Mouse (Mus musculus) layer of hippocampus, adult 2 months (tissue): ENCODE measurements around the gene Gadd45g. TPM values are rescaled to one million over a fixed set of nuclear protein-coding genes. Genes with fewer than 3 reads are reported as not detected.
A peak's percentile ranks its signal among the peaks of the same experiment; 100 is the strongest.

Experiments used
- DNase-seq, 2 experiments: peaks; one replicate each; pipeline ENCODE4 v3.0.0; 2022; ENCODE audit warnings: low spot score in 2 of 2
- H3K27ac ChIP-seq: fragments of 200-600 bp; 2 replicates; pipeline ENCODE4 v1.8.1; 2022
- H3K4me3 ChIP-seq: fragments of 200-600 bp; 2 replicates; pipeline ENCODE4 v1.8.1; 2022; ENCODE audit warnings: mild to moderate bottlenecking
- CTCF ChIP-seq: fragments of 200-600 bp; conservative IDR thresholded peaks from 2 replicates; pipeline ENCODE4 v1.8.1; 2022; ENCODE audit warnings: antibody characterized with exemption, mild to moderate bottlenecking, moderate library complexity
- total RNA-seq, 2 experiments: library from RNA; stranded (reverse); gene quantifications; 2 replicates each; pipeline ENCODE4 v1.2.3; 2021

Gadd45g gene
- total RNA-seq, 2 experiments from 2014 or later: 14.8 to 22.7 TPM

- Histone ChIP-seq H3K4me3 (no peak overlapping the region), H3K27ac (no peak overlapping the region; the same call in 1 of the 2 replicates)
- TF ChIP-seq CTCF: no peak
- peak; percentile 18 to 32 for DNase-seq
Measured at GRCm38 (mm10) chr13:51868491-51869128, 22.1 kb downstream of the Gadd45g start.

- no peak for TF ChIP-seq CTCF
Measured at GRCm38 (mm10) chr13:51869129-51869491, 22.6 kb downstream of the Gadd45g start.

GRCm38 (mm10) chr13:51871148-51871547 lies 24.7 kb downstream of the Gadd45g start:
- TF ChIP-seq CTCF: no peak
- H3K27ac ChIP-seq: no peak overlapping the region
- H3K4me3 ChIP-seq: no peak overlapping the region
- no peak for DNase-seq

More at GRCm38 (mm10) chr13:51869129-51869491, 22.6 kb downstream of the Gadd45g start:
- Histone ChIP-seq H3K4me3 (no peak overlapping the region), H3K27ac (no peak overlapping the region; the same call in 1 of the 2 replicates)
- no peak for DNase-seq

GRCm38 (mm10) chr13:51872252-51872962 lies 25.9 kb downstream of the Gadd45g start:
- H3K27ac ChIP-seq: no peak overlapping the region
- TF ChIP-seq CTCF: no peak

GRCm38 (mm10) chr13:51872963-51873514 lies 26.6 kb downstream of the Gadd45g start:
- DNase-seq: no peak
- TF ChIP-seq CTCF: no peak

More at GRCm38 (mm10) chr13:51872252-51872962, 25.9 kb downstream of the Gadd45g start:
- no peak overlapping the region for H3K4me3 ChIP-seq
- no peak for DNase-seq

GRCm38 (mm10) chr13:51873786-51874185 lies 27.3 kb downstream of the Gadd45g start:
- no peak for DNase-seq
- no peak overlapping the region for H3K27ac ChIP-seq
- no peak overlapping the region for H3K4me3 ChIP-seq
- TF ChIP-seq CTCF: no peak

More at GRCm38 (mm10) chr13:51872963-51873514, 26.6 kb downstream of the Gadd45g start:
- Histone ChIP-seq H3K27ac (no peak overlapping the region), H3K4me3 (no peak overlapping the region)

- Histone ChIP-seq H3K27ac (no peak overlapping the region), H3K4me3 (no peak overlapping the region)
- no peak for DNase-seq
- TF ChIP-seq CTCF: no peak
Measured at GRCm38 (mm10) chr13:51876131-51876530, 29.7 kb downstream of the Gadd45g start.

- DNase-seq: no peak
- TF ChIP-seq CTCF: no peak
- H3K27ac ChIP-seq: no peak overlapping the region
Measured at GRCm38 (mm10) chr13:51878806-51879205, 32.3 kb downstream of the Gadd45g start.

GRCm38 (mm10) chr13:51879571-51879970 lies 33.1 kb downstream of the Gadd45g start:
- Histone ChIP-seq H3K4me3 (no peak overlapping the region), H3K27ac (no peak overlapping the region)
- TF ChIP-seq CTCF: no peak
- DNase-seq: no peak

More at GRCm38 (mm10) chr13:51878806-51879205, 32.3 kb downstream of the Gadd45g start:
- no peak overlapping the region for H3K4me3 ChIP-seq

GRCm38 (mm10) chr13:51880019-51880418 lies 33.5 kb downstream of the Gadd45g start:
- H3K27ac ChIP-seq: no peak overlapping the region
- TF ChIP-seq CTCF: no peak
- no peak for DNase-seq
- H3K4me3 ChIP-seq: no peak overlapping the region

GRCm38 (mm10) chr13:51881271-51882128 lies 35.0 kb downstream of the Gadd45g start:
- H3K4me3 ChIP-seq: no peak overlapping the region
- no peak overlapping the region for H3K27ac ChIP-seq
- no peak for TF ChIP-seq CTCF
- DNase-seq: no peak

GRCm38 (mm10) chr13:51882218-51882617 lies 35.7 kb downstream of the Gadd45g start:
- Histone ChIP-seq H3K4me3 (no peak overlapping the region), H3K27ac (no peak overlapping the region)
- no peak for TF ChIP-seq CTCF
- no peak for DNase-seq
